Mouse (Mus musculus) embryonic facial prominence, embryonic 10.5 days (tissue): ENCODE measurements around the gene Arid4a. TPM values are rescaled to one million over a fixed set of nuclear protein-coding genes. Genes with fewer than 3 reads are reported as not detected.
A peak's percentile ranks its signal among the peaks of the same experiment; 100 is the strongest.

Experiments
- DNase-seq: peaks from one replicate; pipeline ENCODE4 v3.0.0-alpha.2; 2017; ENCODE audit warnings: low spot score
- H3K27ac ChIP-seq: fragments of 300-500 bp; sonication (generic); replicated peaks from 2 replicates; pipeline ENCODE4 v1.5.1; 2016; ENCODE audit warnings: mild to moderate bottlenecking
- H3K27me3 ChIP-seq: fragments of 300-500 bp; sonication (generic); replicated peaks from 2 replicates; pipeline ENCODE4 v1.6.1; 2016; ENCODE audit warnings: low read depth, mild to moderate bottlenecking; ENCODE audit not compliant: poor library complexity, severe bottlenecking
- H3K36me3 ChIP-seq: fragments of 300-500 bp; sonication (generic); replicated peaks from 2 replicates; pipeline ENCODE4 v1.6.1; 2016; ENCODE audit warnings: mild to moderate bottlenecking, moderate library complexity
- H3K4me1 ChIP-seq: fragments of 300-500 bp; sonication (generic); 2 replicates; pipeline ENCODE4 v1.6.1; 2016
- H3K4me3 ChIP-seq: fragments of 300-500 bp; sonication (generic); 2 replicates; pipeline ENCODE4 v1.5.1; 2016; ENCODE audit warnings: mild to moderate bottlenecking, moderate library complexity
- H3K9me3 ChIP-seq: fragments of 300-500 bp; sonication (generic); 2 replicates; pipeline ENCODE4 v1.6.1; 2016; ENCODE audit warnings: mild to moderate bottlenecking
- WGBS: fragments of 180-500 bp; shearing (Covaris S2); methylation state at CpG from one replicate; pipeline ENCODE4 v1.1.7; 2016; 5-methylcytosine and 5-hydroxymethylcytosine counted together
- polyA plus RNA-seq: library from polyadenylated mRNA; unstranded; fragments of >200 nt; fragmentation: Nextera tagmentation; extraction: Ambion mirVana; gene quantifications from 2 replicates; pipeline ENCODE4 v1.2.1, GENCODE M21; 2016

Gene Arid4a
- polyA plus RNA-seq, result 26.6 and 26.9 TPM in 2 replicates

DNA sequence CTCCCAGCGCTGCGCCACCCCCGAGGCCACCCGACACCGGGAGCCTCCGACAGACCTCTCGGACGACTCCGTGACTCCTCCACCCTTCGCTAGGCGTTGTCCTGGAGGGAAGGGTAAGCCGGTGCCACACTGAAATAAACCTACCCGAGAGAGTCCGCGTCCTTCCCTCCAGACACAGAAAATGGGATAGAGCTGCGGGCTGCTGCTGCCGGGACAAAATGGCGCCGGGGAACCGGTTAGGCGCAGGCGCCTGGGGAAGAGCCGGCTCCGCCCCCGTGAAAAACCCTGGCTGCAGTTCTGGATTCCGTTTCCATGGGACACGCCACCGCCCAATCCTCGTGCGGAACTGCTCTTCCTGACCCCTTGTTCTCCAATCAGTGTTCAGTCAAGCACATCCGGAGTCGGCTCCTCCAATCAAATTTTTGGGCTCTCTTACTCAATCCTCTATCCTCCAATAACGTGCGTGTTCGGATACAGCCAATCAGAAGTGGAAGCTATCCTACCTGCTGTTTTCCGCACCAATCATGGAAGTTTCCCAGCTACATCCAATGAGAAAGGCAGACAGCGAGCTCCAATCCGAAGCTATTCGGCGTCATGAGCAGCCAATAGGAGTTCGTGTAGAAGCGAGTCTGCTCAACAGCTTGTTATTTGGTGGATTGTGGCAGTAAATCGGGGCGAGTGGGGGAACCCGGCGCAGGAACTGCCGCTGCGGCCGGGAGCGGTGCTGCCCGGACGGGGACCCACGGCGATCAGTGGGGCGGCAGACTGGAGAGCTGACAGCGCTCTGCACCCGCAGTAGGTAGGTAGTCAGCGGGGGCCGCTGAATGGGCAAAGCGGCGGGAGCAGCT, at the start of gene Arid4a:
TSS of gene Arid4a (plus strand) at position 628 of the 848 bp plus-strand sequence.
- under 1% methylated on average over 61 of the region's 61 CpGs for WGBS
- Histone ChIP-seq H3K4me3 (peak within 1 kb of the TSS; percentile 98), H3K27me3 (no peaks in the 10 kb centered on the region), H3K4me1 (peaks cover 22% of the 10 kb centered on the region), H3K36me3 (peaks cover 35% of the 10 kb centered on the region), H3K9me3 (no peaks in the 10 kb centered on the region), H3K27ac (peak within 1 kb of the TSS; percentile 97)
- peak; percentile 98 for DNase-seq

DNA sequence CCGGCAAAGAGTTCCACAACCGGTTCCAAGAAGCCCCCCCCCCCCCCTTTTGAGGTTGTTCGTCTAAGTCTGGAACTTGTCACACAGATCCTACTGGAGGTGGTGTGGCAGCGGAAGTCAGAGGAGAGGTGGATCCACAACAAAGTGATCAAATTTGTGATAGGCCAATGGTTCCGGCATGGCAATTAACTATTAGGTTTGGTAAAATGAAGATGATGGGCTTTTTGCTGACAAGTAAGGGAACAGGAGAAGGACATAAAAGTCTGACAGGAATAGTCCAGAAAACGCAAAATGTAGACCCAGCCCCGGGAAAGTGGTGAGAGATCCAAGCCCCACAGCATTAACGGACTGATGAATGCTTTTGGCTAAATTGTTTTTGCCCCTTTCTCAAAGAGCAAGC, 48.2 kb upstream of the Arid4a start:
- WGBS, result 55% methylated on average over 8 of the region's 8 CpGs
- no peak for DNase-seq
- Histone ChIP-seq H3K36me3 (peaks cover 21% of the 10 kb centered on the region), H3K27me3 (no peaks in the 10 kb centered on the region), H3K4me1 (peaks cover 11% of the 10 kb centered on the region), H3K4me3 (peak overlapping the region; percentile 78), H3K27ac (peak overlapping the region; percentile 89; the same call in 1 of the 2 replicates), H3K9me3 (no peaks in the 10 kb centered on the region)

DNA sequence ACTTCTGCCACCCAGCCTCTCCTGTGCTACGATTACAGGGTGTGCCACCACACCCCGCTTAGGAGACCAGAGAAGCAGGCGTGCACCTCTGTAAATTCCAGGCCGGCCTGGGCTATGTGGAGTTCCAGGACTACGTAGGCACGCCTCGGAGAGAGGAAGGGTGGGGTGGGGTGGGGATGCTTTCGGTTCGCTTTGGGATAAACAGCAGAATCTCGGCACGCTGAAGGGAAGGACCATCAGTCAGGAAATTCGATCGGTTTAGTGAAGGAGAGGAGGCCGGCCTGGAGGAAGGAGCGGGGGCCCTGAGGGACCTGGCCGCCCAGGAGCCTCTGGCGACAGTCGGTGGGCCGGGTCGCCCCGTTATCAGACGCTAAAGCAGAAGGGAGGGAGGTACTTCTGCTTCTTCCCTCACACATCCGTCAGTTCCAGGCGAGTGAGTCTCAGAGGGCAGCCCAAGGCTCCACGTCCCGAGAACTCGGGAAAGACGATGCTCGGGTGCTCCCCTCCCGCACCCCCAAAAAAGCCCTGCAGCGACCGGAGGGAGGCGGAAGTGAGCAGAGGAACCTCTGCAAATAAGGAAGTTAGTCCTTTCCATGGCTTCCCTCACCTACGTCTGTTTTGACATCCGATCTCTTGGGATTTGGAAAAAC, 47.5 kb upstream of the Arid4a start:
- WGBS, result under 1% methylated on average over 35 of the region's 35 CpGs
- H3K27ac ChIP-seq, result peak overlapping the region; percentile 89

DNA sequence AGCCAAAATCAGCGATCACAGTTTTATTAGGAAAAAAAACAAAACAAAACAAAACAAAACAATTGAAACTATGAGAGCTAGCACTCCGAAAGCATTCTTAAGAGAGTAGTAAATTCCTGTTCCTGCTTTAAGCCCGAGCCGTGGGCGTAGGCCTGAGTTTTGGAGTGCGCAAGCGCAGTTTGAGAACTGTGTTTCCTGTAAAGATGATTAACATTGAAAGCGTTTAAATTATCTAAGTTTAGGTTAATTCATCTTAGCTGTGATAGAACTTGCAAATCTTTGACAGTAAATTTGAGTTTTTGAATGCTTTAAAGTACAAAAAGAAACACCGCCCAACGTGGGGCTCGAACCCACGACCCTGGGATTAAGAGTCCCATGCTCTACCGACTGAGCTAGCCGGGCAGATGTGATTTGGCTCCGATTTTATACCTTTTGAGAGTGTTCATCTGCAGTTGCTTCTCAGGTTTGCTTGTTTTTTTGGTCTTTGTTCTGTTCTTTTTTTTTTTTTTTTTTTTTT, 46.9 kb upstream of the Arid4a start:
- H3K9me3 ChIP-seq, result no peaks in the 10 kb centered on the region
- peak overlapping the region; percentile 89 for H3K27ac ChIP-seq
- no peaks in the 10 kb centered on the region for H3K27me3 ChIP-seq
- WGBS, result under 1% methylated on average over 15 of the region's 15 CpGs
- peak; percentile 87 for DNase-seq
- H3K4me1 ChIP-seq, result peaks cover 11% of the 10 kb centered on the region
- peaks cover 9% of the 10 kb centered on the region for H3K36me3 ChIP-seq
- H3K4me3 ChIP-seq, result peak overlapping the region; percentile 78

More for the DNA sequence above, 47.5 kb upstream of the Arid4a start:
- peak; percentile 86 for DNase-seq
- peaks cover 11% of the 10 kb centered on the region for H3K4me1 ChIP-seq
- H3K27me3 ChIP-seq, result no peaks in the 10 kb centered on the region
- H3K36me3 ChIP-seq, result peaks cover 15% of the 10 kb centered on the region
- H3K9me3 ChIP-seq, result no peaks in the 10 kb centered on the region
- peak overlapping the region; percentile 78 for H3K4me3 ChIP-seq

DNA sequence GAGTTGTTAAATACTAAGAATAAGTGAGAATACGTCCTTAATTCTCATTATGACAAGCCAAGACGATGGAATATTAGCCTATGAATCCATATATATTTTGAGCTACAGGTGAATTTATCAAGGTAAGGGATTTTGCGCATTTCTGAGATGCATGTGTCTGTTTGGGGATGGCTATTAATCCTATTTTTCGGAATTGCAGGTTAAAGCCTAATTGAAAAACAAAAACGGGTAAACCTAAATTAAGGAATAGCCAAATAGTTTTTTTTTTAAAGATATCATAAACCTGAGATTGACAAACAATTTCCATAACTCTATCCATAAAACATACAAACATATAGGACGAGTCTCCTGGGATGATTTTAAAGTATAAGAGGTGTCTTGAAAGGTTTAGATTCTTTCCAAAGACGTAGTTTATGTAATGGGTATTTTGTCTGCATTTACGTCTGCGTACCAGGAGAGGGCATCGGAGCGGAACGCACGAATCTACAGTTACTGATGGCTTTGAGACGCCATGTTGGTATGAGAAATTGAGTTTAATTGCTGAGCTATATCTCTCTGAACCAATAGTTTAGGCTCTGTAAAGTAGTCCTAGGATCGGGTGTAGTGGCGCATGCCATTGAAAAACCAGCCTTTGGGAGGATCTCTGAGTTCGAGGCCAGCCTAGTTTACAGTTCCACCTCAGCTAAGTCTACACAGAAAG, 46.2 kb upstream of the Arid4a start:
- Histone ChIP-seq H3K4me1 (peaks cover 11% of the 10 kb centered on the region), H3K27me3 (no peaks in the 10 kb centered on the region), H3K4me3 (peak overlapping the region; percentile 78), H3K36me3 (peaks cover 1% of the 10 kb centered on the region; the same call in 1 of the 2 replicates), H3K9me3 (no peaks in the 10 kb centered on the region), H3K27ac (peak overlapping the region; percentile 67)
- DNase-seq, result peak; percentile 75
- 4% methylated on average over 17 of the region's 17 CpGs for WGBS

DNA sequence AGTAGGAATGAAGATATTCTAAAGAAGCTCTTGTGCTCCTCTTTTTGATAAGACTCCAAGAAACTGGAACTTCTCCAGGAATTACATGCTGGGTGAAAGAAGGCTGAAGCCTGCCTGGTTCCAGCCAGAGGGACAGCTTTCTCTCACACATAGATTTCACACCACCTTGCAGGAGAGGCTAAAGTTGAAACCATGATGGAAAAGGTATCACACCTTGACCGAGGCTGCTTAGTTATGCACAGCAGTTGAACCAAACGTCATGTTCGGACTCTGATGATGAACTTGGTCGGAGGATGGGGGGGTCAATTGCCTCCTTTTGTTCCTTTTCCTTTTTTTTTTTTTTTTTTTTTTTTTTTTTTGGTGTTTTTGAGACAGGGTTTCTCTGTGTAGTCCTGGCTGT, 42.0 kb upstream of the Arid4a start:
- Histone ChIP-seq H3K9me3 (no peaks in the 10 kb centered on the region), H3K27me3 (no peaks in the 10 kb centered on the region), H3K36me3 (peaks cover 8% of the 10 kb centered on the region), H3K27ac (peak overlapping the region; percentile 81; the same call in 1 of the 2 replicates), H3K4me1 (peaks cover 11% of the 10 kb centered on the region), H3K4me3 (peak overlapping the region; percentile 97)
- no peak for DNase-seq
- 91% methylated on average over 4 of the region's 4 CpGs for WGBS

DNA sequence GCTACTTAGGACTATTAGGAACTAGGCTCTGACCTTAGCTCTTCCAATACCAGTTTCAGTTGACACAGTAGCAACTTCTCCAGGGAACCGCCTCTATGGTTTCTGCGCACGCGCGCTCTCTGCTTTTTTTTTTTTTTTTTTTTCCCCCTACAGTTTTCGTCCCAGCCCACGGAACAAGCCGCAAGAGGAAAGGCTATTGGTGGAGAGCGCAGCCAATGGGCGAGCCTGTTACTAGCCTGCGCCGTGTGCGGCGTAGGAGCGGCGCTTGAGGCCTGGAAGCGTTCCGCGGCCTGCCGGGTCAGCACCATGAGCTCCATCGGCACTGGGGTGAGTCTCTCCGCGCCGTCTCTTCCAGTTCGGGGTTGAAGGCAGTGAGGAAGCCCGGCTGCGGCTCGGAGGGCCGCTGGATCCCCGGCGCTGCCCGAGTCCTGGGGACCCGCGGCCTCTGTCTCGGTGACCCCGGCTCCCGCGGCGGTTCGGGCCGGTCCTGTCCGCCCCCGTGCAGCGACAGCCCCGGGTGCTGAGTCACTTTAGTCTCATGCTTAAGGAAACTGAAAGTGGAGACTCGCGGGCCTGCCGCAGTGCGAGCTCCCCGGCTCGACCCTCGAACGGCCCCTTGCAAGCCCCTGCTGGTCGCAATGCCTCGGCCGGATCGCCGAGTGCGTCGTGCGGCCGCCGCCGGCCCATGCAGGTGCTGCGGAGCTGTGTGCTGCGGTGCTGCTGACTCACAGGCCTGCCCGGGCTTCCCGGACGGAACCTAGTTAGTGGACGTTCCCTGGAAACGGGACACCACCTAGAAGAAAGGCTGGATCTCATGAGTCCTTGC, 41.1 kb upstream of the Arid4a start, which contains the start of gene Psma3:
TSS of gene Psma3 (plus strand) at position 181 of the 826 bp plus-strand sequence.
- peak; percentile 93 for DNase-seq

DNA sequence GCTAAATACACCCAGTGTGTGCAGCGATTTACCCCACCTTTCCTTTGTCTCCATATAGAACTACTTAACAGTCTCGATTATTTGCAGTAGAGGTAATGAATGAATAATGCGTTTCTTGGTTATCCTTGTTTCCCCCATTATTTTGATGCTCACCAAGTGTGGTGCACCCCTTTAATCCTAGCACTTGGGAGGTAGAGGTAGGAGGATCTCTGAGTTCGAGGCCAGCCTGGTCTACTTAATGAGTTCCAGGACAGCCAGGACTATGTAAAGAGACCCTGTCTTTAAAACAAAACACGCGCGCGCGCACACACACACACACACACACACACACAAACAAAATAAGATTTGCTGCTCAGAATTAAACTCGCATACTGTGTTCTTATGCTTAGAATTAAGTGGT, 40.4 kb upstream of the Arid4a start:
- DNase-seq, result peak; percentile 38
- Histone ChIP-seq H3K27ac (peak overlapping the region; percentile 99), H3K4me1 (peaks cover 11% of the 10 kb centered on the region), H3K27me3 (no peaks in the 10 kb centered on the region), H3K4me3 (peak overlapping the region; percentile 97), H3K36me3 (peaks cover 24% of the 10 kb centered on the region), H3K9me3 (no peaks in the 10 kb centered on the region)
- 25% methylated on average over 10 of the region's 10 CpGs for WGBS

More for the DNA sequence above, 41.1 kb upstream of the Arid4a start, which contains the start of gene Psma3:
- H3K9me3 ChIP-seq, result no peaks in the 10 kb centered on the region
- H3K36me3 ChIP-seq, result peaks cover 16% of the 10 kb centered on the region
- peak within 1 kb of the TSS; percentile 99 for H3K27ac ChIP-seq
- H3K27me3 ChIP-seq, result no peaks in the 10 kb centered on the region
- peak within 1 kb of the TSS; percentile 97 for H3K4me3 ChIP-seq
- peaks cover 11% of the 10 kb centered on the region for H3K4me1 ChIP-seq
- WGBS, result under 1% methylated on average over 71 of the region's 71 CpGs

DNA sequence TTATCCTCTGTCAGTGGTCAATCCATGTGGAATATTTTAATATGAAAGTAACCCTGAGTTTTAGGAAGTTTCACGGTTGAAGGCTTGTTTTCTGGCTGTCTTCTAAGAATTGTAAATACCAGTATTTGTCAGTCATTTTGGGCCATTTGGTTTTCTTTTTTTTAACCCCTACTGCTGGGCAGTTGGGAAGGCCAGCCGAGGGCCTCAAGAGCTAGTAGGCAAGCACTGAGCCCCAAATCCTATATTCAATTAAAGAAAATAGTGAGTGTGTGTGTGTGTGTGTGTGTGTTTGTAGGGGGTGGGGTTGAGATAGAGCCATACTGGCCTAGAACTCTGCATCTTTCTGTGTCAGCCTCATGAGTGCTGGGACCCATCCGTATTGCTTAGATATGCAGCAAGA, 39.9 kb upstream of the Arid4a start:
- DNase-seq, result no peak
- no peaks in the 10 kb centered on the region for H3K9me3 ChIP-seq
- 78% methylated on average over 3 of the region's 3 CpGs for WGBS
- no peaks in the 10 kb centered on the region for H3K27me3 ChIP-seq
- H3K4me3 ChIP-seq, result peak overlapping the region; percentile 97
- H3K27ac ChIP-seq, result peak overlapping the region; percentile 99; the same call in 1 of the 2 replicates
- peaks cover 11% of the 10 kb centered on the region for H3K4me1 ChIP-seq
- H3K36me3 ChIP-seq, result peaks cover 29% of the 10 kb centered on the region

DNA sequence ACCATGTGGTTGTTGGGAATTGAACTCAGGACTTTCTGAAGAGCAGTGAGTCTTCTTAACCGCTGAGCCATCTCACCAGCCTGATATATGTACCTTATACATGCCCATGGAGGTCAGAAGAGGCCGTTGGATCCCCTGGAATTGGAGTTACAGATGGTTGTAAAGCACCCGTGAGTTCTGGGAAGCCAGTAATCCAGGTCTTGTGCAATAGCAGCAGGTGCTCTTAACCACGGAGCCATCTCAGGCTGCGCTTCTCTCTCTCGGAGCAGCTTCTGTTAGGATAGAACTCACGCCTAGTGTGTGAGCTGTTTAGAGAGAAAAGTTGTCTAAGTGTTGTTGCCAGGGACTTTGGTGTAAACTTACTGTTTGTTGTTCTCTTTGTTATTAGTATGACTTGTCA, 37.4 kb upstream of the Arid4a start:
- Histone ChIP-seq H3K27ac (no peak overlapping the region), H3K4me3 (no peak overlapping the region), H3K4me1 (peaks cover 11% of the 10 kb centered on the region), H3K9me3 (no peaks in the 10 kb centered on the region), H3K27me3 (no peaks in the 10 kb centered on the region), H3K36me3 (peaks cover 50% of the 10 kb centered on the region)
- DNase-seq, result no peak
- 92% methylated on average over 7 of the region's 7 CpGs for WGBS

DNA sequence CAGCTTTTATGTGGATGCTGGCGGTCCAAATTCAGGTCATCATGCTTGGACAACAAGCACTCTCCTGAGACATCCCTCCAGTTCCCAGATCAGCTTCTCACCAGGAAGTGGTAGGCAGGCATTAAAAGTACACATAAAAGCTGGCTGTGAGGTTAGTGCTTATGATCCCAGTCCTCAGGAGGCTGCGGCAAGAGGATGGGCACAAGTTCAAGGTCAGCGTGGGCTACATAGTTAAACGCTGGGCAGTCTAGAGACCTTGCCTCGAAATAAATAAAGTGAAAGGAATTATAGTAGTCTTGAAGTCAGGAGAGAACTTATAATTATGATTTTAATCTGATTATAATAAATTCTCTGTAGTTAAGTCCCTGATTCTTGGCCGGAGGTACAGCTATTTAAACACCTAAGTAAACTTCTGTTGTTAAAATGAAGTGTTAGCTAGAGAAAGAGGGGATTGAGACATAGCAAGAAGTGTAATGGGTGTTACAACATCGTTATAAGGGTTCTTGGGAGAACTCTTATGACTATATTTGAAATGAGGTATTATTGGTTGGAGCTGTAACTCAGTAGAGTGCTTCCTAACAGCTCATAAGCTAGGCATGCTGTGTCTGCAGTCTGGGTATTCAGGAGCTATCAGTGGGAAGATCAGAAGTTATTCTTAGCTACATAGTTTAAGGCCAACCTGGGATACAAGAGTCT, 30.8 kb upstream of the Arid4a start:
- 96% methylated on average over 7 of the region's 7 CpGs for WGBS
- Histone ChIP-seq H3K9me3 (no peaks in the 10 kb centered on the region), H3K36me3 (peaks cover 95% of the 10 kb centered on the region), H3K4me1 (no peaks in the 10 kb centered on the region), H3K27ac (no peak overlapping the region), H3K4me3 (no peak overlapping the region), H3K27me3 (no peaks in the 10 kb centered on the region)
- DNase-seq, result no peak
